Mouse (Mus musculus): ENCODE measurements around the gene Anxa6. TPM values are rescaled to one million over a fixed set of nuclear protein-coding genes. Genes with fewer than 3 reads are reported as not detected.
A peak's percentile ranks its signal among the peaks of the same experiment; 100 is the strongest.

Gene Anxa6
- 86.9 and 89.2 TPM in 2 replicates for polyA plus RNA-seq (2015; fragmentation: Nextera tagmentation; extraction: Ambion mirVana)

DNA sequence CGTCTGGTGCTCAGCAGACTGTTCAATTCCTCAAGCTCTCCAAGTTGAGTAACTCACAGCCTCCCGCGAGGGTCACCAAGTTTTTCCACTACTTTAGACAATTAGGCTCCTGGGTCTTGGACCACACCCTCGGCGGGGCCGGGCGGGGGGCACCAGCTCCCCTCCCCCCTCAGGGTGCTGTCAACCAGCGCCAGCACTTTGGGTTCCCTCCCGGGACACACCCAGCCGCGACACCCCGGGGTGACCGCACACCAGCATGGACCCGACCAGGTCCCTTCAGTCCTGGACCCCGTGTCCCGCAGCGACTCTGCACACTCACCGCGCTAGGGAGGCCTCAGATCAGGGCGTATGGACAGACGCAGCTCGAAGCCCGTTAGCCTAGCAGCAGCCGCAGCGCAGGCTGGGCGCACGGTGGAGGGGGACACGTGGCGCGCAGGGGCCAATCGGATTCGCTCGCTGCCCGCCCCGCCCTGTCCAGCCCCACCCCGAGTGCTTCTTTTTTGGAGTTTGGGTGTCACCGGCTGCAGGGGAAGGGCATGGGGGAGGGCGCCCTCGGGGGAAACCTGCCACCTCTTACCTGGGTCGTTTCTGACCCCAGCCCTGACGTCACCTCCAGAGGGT is at the start of gene Anxa6:
TSS of gene Anxa6 (minus strand) at position 406 of the 621 bp plus-strand sequence.
- under 1% methylated on average over 38 of the region's 41 CpGs for WGBS
- peak; percentile 82 for ATAC-seq
- no peak for TF ChIP-seq CTCF (IDR thresholded peaks at IDR 0.05; ENCODE audit: low read depth)

DNA sequence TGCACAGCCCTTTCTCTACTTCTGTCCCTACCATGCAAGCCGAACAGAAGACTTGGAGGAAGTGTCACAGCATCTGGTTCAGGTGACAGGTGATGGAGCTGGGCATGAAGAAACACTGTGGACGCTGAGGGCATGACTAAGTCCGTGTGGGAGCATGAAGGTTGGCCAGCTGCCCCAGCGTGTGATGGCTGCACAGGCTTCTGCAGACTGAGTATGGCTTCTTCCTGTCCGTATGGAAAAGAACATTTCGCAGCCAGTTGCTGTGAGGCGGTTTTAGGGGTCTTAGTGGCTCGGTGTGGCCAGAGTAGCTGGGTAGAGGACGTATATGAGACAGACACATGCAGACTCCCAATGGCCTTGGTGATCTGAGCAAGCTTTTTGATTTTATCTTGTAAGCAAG is 48.0 kb upstream of the Anxa6 start:
- no peaks in the 10 kb centered on the region for H3K9me3 ChIP-seq (ENCODE audit: control insufficient read depth)
- H3K36me3 ChIP-seq (ENCODE audit: control insufficient read depth, insufficient read depth): no peaks in the 10 kb centered on the region
- no peak for TF ChIP-seq CTCF (IDR thresholded peaks at IDR 0.05; ENCODE audit: low read depth)
- H3K9ac ChIP-seq (ENCODE audit: low read depth, low read length): no peak overlapping the region
- no peak overlapping the region for H3K27ac ChIP-seq (ENCODE audit: low read depth, low read length)
- no peak for ATAC-seq
- no peaks in the 10 kb centered on the region for H3K4me1 ChIP-seq (replicated peaks; ENCODE audit: control insufficient read depth, insufficient read depth, low read length)
- WGBS: 83% methylated on average over 9 of the region's 9 CpGs
- no peaks in the 10 kb centered on the region for H3K27me3 ChIP-seq (replicated peaks; ENCODE audit: control insufficient read depth, insufficient read depth, low read length)
- H3K4me3 ChIP-seq (ENCODE audit: low read depth, low read length): no peak overlapping the region
- H3K4me2 ChIP-seq (replicated peaks; ENCODE audit: low read depth): no peak overlapping the region

More for the DNA sequence above, at the start of gene Anxa6:
- peak within 1 kb of the TSS; percentile 62 for H3K9ac ChIP-seq (ENCODE audit: low read depth, low read length)
- H3K27me3 ChIP-seq (replicated peaks; ENCODE audit: control insufficient read depth, insufficient read depth, low read length): no peaks in the 10 kb centered on the region; the same call in 1 of the 2 replicates
- H3K9me3 ChIP-seq (ENCODE audit: control insufficient read depth): no peaks in the 10 kb centered on the region
- H3K36me3 ChIP-seq (ENCODE audit: control insufficient read depth, insufficient read depth): no peaks in the 10 kb centered on the region
- H3K4me3 ChIP-seq (ENCODE audit: low read depth, low read length): peak within 1 kb of the TSS; percentile 59
- H3K27ac ChIP-seq (ENCODE audit: low read depth, low read length): peak within 1 kb of the TSS; percentile 58
- peaks cover 13% of the 10 kb centered on the region for H3K4me1 ChIP-seq (replicated peaks; ENCODE audit: control insufficient read depth, insufficient read depth, low read length)
- H3K4me2 ChIP-seq (replicated peaks; ENCODE audit: low read depth): peak within 1 kb of the TSS; percentile 82

DNA sequence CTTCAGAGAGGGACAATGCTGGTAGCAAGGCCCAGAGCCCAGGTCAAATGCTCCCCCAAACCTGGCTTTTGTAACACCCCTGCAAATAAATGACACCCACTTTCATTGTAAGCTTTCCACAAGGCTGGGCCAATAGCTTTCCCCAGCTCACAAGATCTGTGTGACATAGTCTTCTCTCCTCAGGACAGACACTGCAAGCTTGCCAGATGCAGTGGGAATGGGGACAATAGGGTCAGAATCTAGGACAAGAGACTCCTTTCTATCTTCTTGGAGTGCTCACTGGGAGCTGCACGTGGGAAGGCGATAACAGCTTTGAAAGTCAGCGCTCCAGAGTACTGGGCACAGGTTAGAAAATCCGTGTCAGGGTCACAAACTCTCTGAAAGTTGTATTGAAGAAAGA is 45.9 kb upstream of the Anxa6 start:
- H3K9ac ChIP-seq (ENCODE audit: low read depth, low read length): no peak overlapping the region
- H3K4me1 ChIP-seq (replicated peaks; ENCODE audit: control insufficient read depth, insufficient read depth, low read length): no peaks in the 10 kb centered on the region
- WGBS: 93% methylated on average over 4 of the region's 4 CpGs
- H3K36me3 ChIP-seq (ENCODE audit: control insufficient read depth, insufficient read depth): no peaks in the 10 kb centered on the region
- no peaks in the 10 kb centered on the region for H3K9me3 ChIP-seq (ENCODE audit: control insufficient read depth)
- no peak overlapping the region for H3K4me2 ChIP-seq (replicated peaks; ENCODE audit: low read depth)
- no peak overlapping the region for H3K27ac ChIP-seq (ENCODE audit: low read depth, low read length)
- no peak overlapping the region for H3K4me3 ChIP-seq (ENCODE audit: low read depth, low read length)
- H3K27me3 ChIP-seq (replicated peaks; ENCODE audit: control insufficient read depth, insufficient read depth, low read length): no peaks in the 10 kb centered on the region
- no peak for TF ChIP-seq CTCF (IDR thresholded peaks at IDR 0.05; ENCODE audit: low read depth)
- no peak for ATAC-seq

DNA sequence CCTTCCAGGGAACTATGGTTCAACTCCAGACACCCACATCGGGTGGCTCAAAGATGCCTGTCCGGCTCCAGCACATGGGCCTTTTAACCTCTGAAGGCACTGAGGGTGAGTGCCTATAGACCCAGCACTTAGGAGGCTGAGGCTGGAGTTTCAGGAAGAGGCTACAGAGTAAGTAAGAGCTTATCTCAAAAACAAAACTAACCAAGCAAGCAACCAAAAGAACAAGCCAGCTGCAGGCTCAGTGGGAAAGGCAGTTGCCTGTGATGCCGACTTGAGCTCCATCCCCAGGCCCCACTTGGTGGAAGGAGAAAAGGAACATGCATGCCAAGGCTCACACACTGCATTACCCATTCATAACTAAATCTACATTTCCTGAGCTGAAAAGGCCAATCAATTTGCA is 45.3 kb upstream of the Anxa6 start:
- no peak overlapping the region for H3K9ac ChIP-seq (ENCODE audit: low read depth, low read length)
- H3K4me3 ChIP-seq (ENCODE audit: low read depth, low read length): no peak overlapping the region
- H3K4me2 ChIP-seq (replicated peaks; ENCODE audit: low read depth): peak overlapping the region; percentile 94; the same call in 1 of the 2 replicates
- no peak overlapping the region for H3K27ac ChIP-seq (ENCODE audit: low read depth, low read length)
- no peaks in the 10 kb centered on the region for H3K36me3 ChIP-seq (ENCODE audit: control insufficient read depth, insufficient read depth)
- no peaks in the 10 kb centered on the region for H3K9me3 ChIP-seq (ENCODE audit: control insufficient read depth)
- TF ChIP-seq CTCF (IDR thresholded peaks at IDR 0.05; ENCODE audit: low read depth): no peak
- no peaks in the 10 kb centered on the region for H3K27me3 ChIP-seq (replicated peaks; ENCODE audit: control insufficient read depth, insufficient read depth, low read length)
- no peaks in the 10 kb centered on the region for H3K4me1 ChIP-seq (replicated peaks; ENCODE audit: control insufficient read depth, insufficient read depth, low read length)
- 75% methylated on average over 3 of the region's 3 CpGs for WGBS
- no peak for ATAC-seq

DNA sequence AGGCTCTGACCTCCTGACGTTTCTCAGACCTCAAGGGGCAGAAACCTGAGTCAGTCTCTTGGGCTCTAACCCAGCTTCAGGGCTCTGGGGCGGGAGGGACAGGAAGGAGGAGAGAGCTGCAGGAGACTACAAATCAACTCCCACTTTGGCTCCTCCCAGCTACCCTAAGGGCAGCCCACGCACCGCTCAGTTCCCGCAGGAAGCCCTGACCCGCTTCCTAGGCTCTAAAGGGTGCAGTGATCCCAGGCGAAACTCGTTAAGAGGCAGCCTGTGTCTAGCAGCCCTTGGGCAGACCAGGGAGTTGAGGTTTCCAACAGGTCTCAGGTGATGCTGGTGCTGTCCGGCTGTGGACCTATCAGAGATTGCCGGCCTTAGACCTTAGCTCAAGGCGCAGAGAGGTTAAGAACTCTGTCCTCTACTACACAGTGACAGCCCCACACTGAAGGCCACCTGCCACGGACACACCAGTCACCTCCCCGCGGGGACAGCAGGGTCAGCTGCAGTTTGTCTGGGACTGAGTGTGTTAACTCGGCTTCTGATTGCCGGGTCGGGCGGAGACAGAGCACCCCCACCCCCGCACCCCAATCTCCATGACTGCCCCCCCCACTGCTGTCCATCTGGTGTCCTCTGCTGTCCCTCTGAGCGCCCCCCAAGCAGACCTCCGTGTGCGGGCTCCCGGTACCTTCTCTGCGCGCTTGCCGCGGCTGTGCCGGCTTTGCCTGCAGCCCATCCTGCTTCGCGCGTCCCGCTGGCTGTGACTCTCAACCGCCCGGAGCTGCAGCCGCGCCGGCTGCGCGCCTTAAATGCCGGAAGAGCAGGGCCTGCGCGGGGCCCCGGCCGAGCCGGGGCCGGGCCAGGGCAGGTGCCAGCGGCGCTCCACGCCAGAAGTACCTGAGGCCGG is 44.3 kb upstream of the Anxa6 start, which contains the start of gene Ccdc69:
TSS of gene Ccdc69 (minus strand) at position 801 of the 901 bp plus-strand sequence.
- H3K4me3 ChIP-seq (ENCODE audit: low read depth, low read length): peak within 1 kb of the TSS; percentile 41
- peak; percentile 67 for ATAC-seq
- H3K4me1 ChIP-seq (replicated peaks; ENCODE audit: control insufficient read depth, insufficient read depth, low read length): no peaks in the 10 kb centered on the region
- WGBS: under 1% methylated on average over 50 of the region's 50 CpGs
- H3K27me3 ChIP-seq (replicated peaks; ENCODE audit: control insufficient read depth, insufficient read depth, low read length): no peaks in the 10 kb centered on the region
- no peak for TF ChIP-seq CTCF (IDR thresholded peaks at IDR 0.05; ENCODE audit: low read depth)
- H3K27ac ChIP-seq (ENCODE audit: low read depth, low read length): peak within 1 kb of the TSS; percentile 8
- H3K9me3 ChIP-seq (ENCODE audit: control insufficient read depth): no peaks in the 10 kb centered on the region
- no peaks in the 10 kb centered on the region for H3K36me3 ChIP-seq (ENCODE audit: control insufficient read depth, insufficient read depth)
- H3K4me2 ChIP-seq (replicated peaks; ENCODE audit: low read depth): peak within 1 kb of the TSS; percentile 94
- H3K9ac ChIP-seq (ENCODE audit: low read depth, low read length): peak within 1 kb of the TSS; percentile 18

DNA sequence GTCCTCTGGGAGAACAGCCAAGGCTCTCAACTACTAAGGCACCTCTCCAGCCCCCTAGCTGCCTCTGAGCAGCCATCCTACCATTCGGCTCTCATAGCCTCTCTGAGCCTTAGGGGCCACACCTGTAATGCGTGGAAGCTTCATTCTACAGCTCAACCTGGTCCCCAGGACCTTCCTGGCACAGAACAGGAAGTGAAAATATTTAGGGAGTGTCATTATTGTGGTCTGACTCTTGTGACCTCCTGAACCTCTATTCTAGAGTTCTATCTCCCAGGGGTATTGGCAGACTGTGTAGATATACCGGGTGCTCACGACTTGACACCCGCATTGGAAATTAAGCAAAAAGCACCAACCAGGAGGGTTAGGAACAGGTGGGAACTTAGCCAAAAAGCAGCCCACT is 43.0 kb upstream of the Anxa6 start:
- no peak overlapping the region for H3K4me3 ChIP-seq (ENCODE audit: low read depth, low read length)
- no peak overlapping the region for H3K27ac ChIP-seq (ENCODE audit: low read depth, low read length)
- no peaks in the 10 kb centered on the region for H3K4me1 ChIP-seq (replicated peaks; ENCODE audit: control insufficient read depth, insufficient read depth, low read length)
- H3K9me3 ChIP-seq (ENCODE audit: control insufficient read depth): no peaks in the 10 kb centered on the region
- H3K27me3 ChIP-seq (replicated peaks; ENCODE audit: control insufficient read depth, insufficient read depth, low read length): no peaks in the 10 kb centered on the region
- no peak overlapping the region for H3K4me2 ChIP-seq (replicated peaks; ENCODE audit: low read depth)
- WGBS: 81% methylated on average over 5 of the region's 5 CpGs
- no peak for TF ChIP-seq CTCF (IDR thresholded peaks at IDR 0.05; ENCODE audit: low read depth)
- H3K9ac ChIP-seq (ENCODE audit: low read depth, low read length): no peak overlapping the region
- no peaks in the 10 kb centered on the region for H3K36me3 ChIP-seq (ENCODE audit: control insufficient read depth, insufficient read depth)
- ATAC-seq: no peak
